Mouse (Mus musculus) CD4-positive helper T cell, adult 2 months (primary cell): Measurements from ENCODE around the gene Hoxb3.

ENCODE experiments used
- DNase-seq: peaks from one replicate; pipeline ENCODE4 v3.0.0-alpha.2; 2012; ENCODE audit warnings: low read depth, missing footprints, low spot score

Hoxb3 gene

GRCm38 (mm10) chr11:96338957-96339855 lies 16.1 kb downstream of the Hoxb3 start:
- no peak for DNase-seq

GRCm38 (mm10) chr11:96340698-96341365 lies 17.7 kb downstream of the Hoxb3 start:
- DNase-seq: no peak

GRCm38 (mm10) chr11:96341701-96342575 lies 18.8 kb downstream of the Hoxb3 start:
- no peak for DNase-seq

- DNase-seq: no peak
Measured at GRCm38 (mm10) chr11:96342576-96342930, 19.4 kb downstream of the Hoxb3 start.

- no peak for DNase-seq
Measured at GRCm38 (mm10) chr11:96343206-96343745, 20.1 kb downstream of the Hoxb3 start.

GRCm38 (mm10) chr11:96344061-96344877 lies 21.1 kb downstream of the Hoxb3 start:
- DNase-seq: no peak

- no peak for DNase-seq
Measured at GRCm38 (mm10) chr11:96344878-96345159, 21.7 kb downstream of the Hoxb3 start.

- no peak for DNase-seq
Measured at GRCm38 (mm10) chr11:96345220-96345892, 22.2 kb downstream of the Hoxb3 start.

- DNase-seq: no peak
Measured at GRCm38 (mm10) chr11:96345893-96346806, 23.0 kb downstream of the Hoxb3 start.

- no peak for DNase-seq
Measured at GRCm38 (mm10) chr11:96346916-96347520, 23.9 kb downstream of the Hoxb3 start.

- no peak for DNase-seq
Measured at GRCm38 (mm10) chr11:96347717-96348116, 24.6 kb downstream of the Hoxb3 start.

GRCm38 (mm10) chr11:96348141-96348928 lies 25.2 kb downstream of the Hoxb3 start:
- DNase-seq: no peak

GRCm38 (mm10) chr11:96348988-96349387 lies 25.9 kb downstream of the Hoxb3 start:
- no peak for DNase-seq

- no peak for DNase-seq
Measured at GRCm38 (mm10) chr11:96349491-96350340, 26.6 kb downstream of the Hoxb3 start.

- no peak for DNase-seq
Measured at GRCm38 (mm10) chr11:96350341-96350624, 27.2 kb downstream of the Hoxb3 start, which contains the start of gene Hoxb2. Hoxb2 (plus strand) TSS chr11:96350525.

- DNase-seq: no peak
Measured at GRCm38 (mm10) chr11:96350791-96351190, 27.7 kb downstream of the Hoxb3 start.

GRCm38 (mm10) chr11:96351312-96351711 lies 28.2 kb downstream of the Hoxb3 start:
- no peak for DNase-seq
